Mouse (Mus musculus): ENCODE results near the gene Prkar1a. TPM values are rescaled to one million over a fixed set of nuclear protein-coding genes. Genes with fewer than 3 reads are reported as not detected.

The Prkar1a gene
- polyA plus RNA-seq, 1 experiment from 2014 or later: 126 TPM

- 88% methylated on average over 13 of the region's 13 CpGs for WGBS (ENCODE audit: insufficient replicate concordance)
- Histone ChIP-seq H3K36me3 (peaks cover 81% of the 10 kb centered on the region), H3K27me3 (no peaks in the 10 kb centered on the region), H3K4me2 (no peak overlapping the region), H3K4me1 (replicated peaks) (peaks cover 3% of the 10 kb centered on the region; the same call in 1 of the 2 replicates), H3K9ac (no peak overlapping the region), H3K9me3 (replicated peaks) (no peaks in the 10 kb centered on the region), H3K4me3 (replicated peaks) (no peak overlapping the region), H3K27ac (no peak overlapping the region)
- no peak for DNase-seq
- ATAC-seq (ENCODE audit: low read depth): no peak
Measured at GRCm38 (mm10) chr11:109666411-109666810, 17.2 kb downstream of the Prkar1a start.

GRCm38 (mm10) chr11:109667371-109667770 is 18.2 kb downstream of the Prkar1a start:
- H3K4me2 ChIP-seq: no peak overlapping the region
- no peak overlapping the region for H3K4me3 ChIP-seq (replicated peaks)
- no peak for ATAC-seq (ENCODE audit: low read depth)
- peaks cover 74% of the 10 kb centered on the region for H3K36me3 ChIP-seq
- 88% methylated on average over 19 of the region's 19 CpGs for WGBS (ENCODE audit: insufficient replicate concordance)
- no peak overlapping the region for H3K9ac ChIP-seq
- peaks cover 3% of the 10 kb centered on the region; the same call in 1 of the 2 replicates for H3K4me1 ChIP-seq (replicated peaks)
- H3K27ac ChIP-seq: no peak overlapping the region
- H3K9me3 ChIP-seq (replicated peaks): no peaks in the 10 kb centered on the region
- H3K27me3 ChIP-seq: no peaks in the 10 kb centered on the region
- no peak for DNase-seq

- WGBS (ENCODE audit: insufficient replicate concordance): 73% methylated on average over 8 of the region's 8 CpGs
- DNase-seq (no peak), ATAC-seq (ENCODE audit: low read depth) (no peak)
- no peaks in the 10 kb centered on the region for H3K27me3 ChIP-seq
- peaks cover 66% of the 10 kb centered on the region for H3K36me3 ChIP-seq
- no peak overlapping the region for H3K4me3 ChIP-seq (replicated peaks)
- H3K9me3 ChIP-seq (replicated peaks): no peaks in the 10 kb centered on the region
- H3K4me2 ChIP-seq: no peak overlapping the region
- H3K4me1 ChIP-seq (replicated peaks): peaks cover 3% of the 10 kb centered on the region; the same call in 1 of the 2 replicates
- H3K9ac ChIP-seq: no peak overlapping the region
- H3K27ac ChIP-seq: no peak overlapping the region
Measured at GRCm38 (mm10) chr11:109668115-109668725, 19.0 kb downstream of the Prkar1a start.

- Histone ChIP-seq H3K27me3 (no peaks in the 10 kb centered on the region), H3K9ac (no peak overlapping the region), H3K4me1 (replicated peaks) (peaks cover 3% of the 10 kb centered on the region; the same call in 1 of the 2 replicates), H3K4me3 (replicated peaks) (no peak overlapping the region), H3K4me2 (no peak overlapping the region), H3K9me3 (replicated peaks) (no peaks in the 10 kb centered on the region), H3K27ac (no peak overlapping the region), H3K36me3 (peaks cover 56% of the 10 kb centered on the region)
- no peak for DNase-seq
- ATAC-seq (ENCODE audit: low read depth): no peak
- 64% methylated on average over 8 of the region's 8 CpGs for WGBS (ENCODE audit: insufficient replicate concordance)
Measured at GRCm38 (mm10) chr11:109669149-109669708, 20.0 kb downstream of the Prkar1a start.

- ATAC-seq (ENCODE audit: low read depth): 0 out of 2 replicates have a peak, but pooled peaks have one; percentile 35
- H3K36me3 ChIP-seq: peaks cover 46% of the 10 kb centered on the region
Measured at GRCm38 (mm10) chr11:109670026-109670916, 21.1 kb downstream of the Prkar1a start.

GRCm38 (mm10) chr11:109671136-109672020 is 22.2 kb downstream of the Prkar1a start:
- Histone ChIP-seq H3K36me3 (peaks cover 35% of the 10 kb centered on the region), H3K4me1 (replicated peaks) (peaks cover 3% of the 10 kb centered on the region; the same call in 1 of the 2 replicates), H3K4me3 (replicated peaks) (no peak overlapping the region), H3K27me3 (no peaks in the 10 kb centered on the region), H3K9me3 (replicated peaks) (no peaks in the 10 kb centered on the region), H3K4me2 (no peak overlapping the region), H3K27ac (no peak overlapping the region), H3K9ac (no peak overlapping the region)
- 74% methylated on average over 6 of the region's 6 CpGs for WGBS (ENCODE audit: insufficient replicate concordance)
- no peak for ATAC-seq (ENCODE audit: low read depth)
- no peak for DNase-seq

More at GRCm38 (mm10) chr11:109670026-109670916, 21.1 kb downstream of the Prkar1a start:
- no peak for DNase-seq
- Histone ChIP-seq H3K9me3 (replicated peaks) (no peaks in the 10 kb centered on the region), H3K4me1 (replicated peaks) (peaks cover 3% of the 10 kb centered on the region; the same call in 1 of the 2 replicates), H3K4me3 (replicated peaks) (no peak overlapping the region), H3K27ac (no peak overlapping the region), H3K9ac (no peak overlapping the region), H3K27me3 (no peaks in the 10 kb centered on the region), H3K4me2 (no peak overlapping the region)
- WGBS (ENCODE audit: insufficient replicate concordance): 68% methylated on average over 14 of the region's 14 CpGs

GRCm38 (mm10) chr11:109672021-109672324 is 22.8 kb downstream of the Prkar1a start:
- Histone ChIP-seq H3K4me1 (replicated peaks) (peaks cover 3% of the 10 kb centered on the region; the same call in 1 of the 2 replicates), H3K4me2 (no peak overlapping the region), H3K27me3 (no peaks in the 10 kb centered on the region), H3K9me3 (replicated peaks) (no peaks in the 10 kb centered on the region), H3K27ac (no peak overlapping the region), H3K36me3 (peaks cover 29% of the 10 kb centered on the region), H3K4me3 (replicated peaks) (no peak overlapping the region), H3K9ac (no peak overlapping the region)
- WGBS (ENCODE audit: insufficient replicate concordance): 69% methylated on average over 5 of the region's 5 CpGs
- ATAC-seq (ENCODE audit: low read depth) (no peak), DNase-seq (no peak)

- Histone ChIP-seq H3K27ac (no peak overlapping the region), H3K9me3 (replicated peaks) (no peaks in the 10 kb centered on the region), H3K4me2 (no peak overlapping the region), H3K36me3 (peaks cover 25% of the 10 kb centered on the region), H3K9ac (no peak overlapping the region), H3K27me3 (no peaks in the 10 kb centered on the region), H3K4me1 (replicated peaks) (peaks cover 3% of the 10 kb centered on the region; the same call in 1 of the 2 replicates), H3K4me3 (replicated peaks) (no peak overlapping the region)
- 71% methylated on average over 8 of the region's 8 CpGs for WGBS (ENCODE audit: insufficient replicate concordance)
- DNase-seq: no peak
- no peak for ATAC-seq (ENCODE audit: low read depth)
Measured at GRCm38 (mm10) chr11:109672396-109672795, 23.2 kb downstream of the Prkar1a start.

GRCm38 (mm10) chr11:109672881-109673739 is 23.9 kb downstream of the Prkar1a start:
- WGBS (ENCODE audit: insufficient replicate concordance): 69% methylated on average over 21 of the region's 21 CpGs
- Histone ChIP-seq H3K4me3 (replicated peaks) (no peak overlapping the region), H3K9me3 (replicated peaks) (no peaks in the 10 kb centered on the region), H3K4me2 (no peak overlapping the region), H3K9ac (no peak overlapping the region), H3K36me3 (peaks cover 17% of the 10 kb centered on the region), H3K27me3 (no peaks in the 10 kb centered on the region), H3K27ac (no peak overlapping the region), H3K4me1 (replicated peaks) (peaks cover 3% of the 10 kb centered on the region; the same call in 1 of the 2 replicates)
- ATAC-seq (ENCODE audit: low read depth): no peak
- DNase-seq: no peak

GRCm38 (mm10) chr11:109673741-109674140 is 24.5 kb downstream of the Prkar1a start:
- Histone ChIP-seq H3K9me3 (replicated peaks) (no peaks in the 10 kb centered on the region), H3K4me2 (no peak overlapping the region), H3K27ac (no peak overlapping the region), H3K27me3 (no peaks in the 10 kb centered on the region), H3K4me1 (replicated peaks) (no peaks in the 10 kb centered on the region), H3K9ac (no peak overlapping the region), H3K36me3 (peaks cover 11% of the 10 kb centered on the region), H3K4me3 (replicated peaks) (no peak overlapping the region)
- no peak for ATAC-seq (ENCODE audit: low read depth)
- 72% methylated on average over 7 of the region's 7 CpGs for WGBS (ENCODE audit: insufficient replicate concordance)
- no peak for DNase-seq
